ENCODE assay signal across 20 mouse cellular contexts in genomic region chr3:86123251-86123746, GRCm38 (mm10). TPM values are rescaled to one million over a fixed set of nuclear protein-coding genes. Genes with fewer than 3 reads are reported as not detected.
DNase-seq lines count a peak whose midpoint lies in the region; ATAC-seq and TF ChIP-seq lines count a peak whose summit lies in the region.
"Had no signal": no experiment of that assay in that cellular context is flagged by ENCODE, and none has a peak within 500 bp of the region (broad histone marks: within the 10 kb centered on the region; RNA-seq: fewer than 3 reads in every experiment).

No protein-coding gene starts in this region.

- DNase-seq in heart, adult 11 months, result peak; percentile 56
- no peak for DNase-seq in heart, postnatal 36 days
- DNase-seq in midbrain, embryonic 10.5 days (ENCODE audit: low spot score), result no peak
- no peak for DNase-seq in left cerebral cortex, postnatal 36 days (ENCODE audit: low spot score in 2 of 2)
- DNase-seq in retina, postnatal 1 day, result no peak
- DNase-seq: adrenal gland, postnatal 14 days; B cell, adult 2 months; cerebellum, adult 2 months; cerebellum, postnatal 10 days; forebrain, postnatal 0 days; gastrocnemius, postnatal 14 days; heart, postnatal 4 days had no signal

- H3K4me3 ChIP-seq in bone marrow, adult 2 months (replicated peaks; ENCODE audit: control insufficient read depth, low read depth, low read length), result no peak overlapping the region
- no peak overlapping the region for H3K4me3 ChIP-seq in liver, embryonic 15.5 days (replicated peaks)
- no peak overlapping the region for H3K4me3 ChIP-seq in midbrain, embryonic 10.5 days
- H3K4me3 ChIP-seq: embryonic facial prominence, embryonic 10.5 days; forebrain, embryonic 13.5 days; heart, embryonic 13.5 days; hindbrain, embryonic 12.5 days had no signal

- H3K36me3 ChIP-seq in liver, embryonic 15.5 days (replicated peaks), result peaks cover 20% of the 10 kb centered on the region
- H3K36me3 ChIP-seq in midbrain, embryonic 10.5 days, result peaks cover 11% of the 10 kb centered on the region; the same call in 1 of the 2 replicates
- H3K36me3 ChIP-seq: hindbrain, embryonic 12.5 days had no signal

- ATAC-seq in liver, embryonic 15.5 days (ENCODE audit: insufficient read depth), result 0 out of 2 replicates have a peak, but pooled peaks have one; percentile 25
- ATAC-seq: CD4-positive, CD25-positive, alpha-beta regulatory T cell, adult 4 months; forebrain, embryonic 13.5 days; forebrain, postnatal 0 days; hindbrain, embryonic 16.5 days had no signal

- intact Hi-C loops in heart, postnatal 36 days (cut with DNase I), result no loop called here
- intact Hi-C loops in left cerebral cortex, postnatal 36 days (cut with DNase I), result loop anchor here (10.0 kb wide), 1 partner anchor 198 kb away; no protein-coding TSS in a partner anchor

- no peak overlapping the region for H3K4me2 ChIP-seq in liver, embryonic 15.5 days
- H3K4me2 ChIP-seq: forebrain, embryonic 13.5 days; heart, embryonic 13.5 days; hindbrain, embryonic 12.5 days had no signal

- WGBS in bone marrow, adult 2 months, result 83% methylated on average over 8 of the region's 8 CpGs
- WGBS in liver, embryonic 15.5 days (ENCODE audit: insufficient replicate concordance), result 68% methylated on average over 8 of the region's 8 CpGs
- 92% methylated on average over 8 of the region's 8 CpGs for WGBS in midbrain, embryonic 10.5 days

- H3K27me3 ChIP-seq in liver, embryonic 15.5 days, result no peaks in the 10 kb centered on the region
- no peaks in the 10 kb centered on the region for H3K27me3 ChIP-seq in midbrain, embryonic 10.5 days (ENCODE audit: low read depth, poor library complexity, severe bottlenecking)
- H3K27me3 ChIP-seq: forebrain, embryonic 13.5 days; heart, embryonic 13.5 days; hindbrain, embryonic 12.5 days had no signal

- no peaks in the 10 kb centered on the region for H3K4me1 ChIP-seq in bone marrow, adult 2 months (ENCODE audit: control insufficient read depth, insufficient read depth, low read length)
- H3K4me1 ChIP-seq in liver, embryonic 15.5 days (replicated peaks), result no peaks in the 10 kb centered on the region
- peaks cover 6% of the 10 kb centered on the region for H3K4me1 ChIP-seq in midbrain, embryonic 10.5 days
- H3K4me1 ChIP-seq: forebrain, embryonic 13.5 days; heart, embryonic 13.5 days; hindbrain, embryonic 12.5 days had no signal

- no peaks in the 10 kb centered on the region for H3K9me3 ChIP-seq in liver, embryonic 15.5 days (replicated peaks)
- H3K9me3 ChIP-seq in midbrain, embryonic 10.5 days (replicated peaks), result no peaks in the 10 kb centered on the region
- H3K9me3 ChIP-seq: embryonic facial prominence, embryonic 10.5 days; forebrain, embryonic 13.5 days; heart, embryonic 13.5 days; hindbrain, embryonic 12.5 days had no signal

- no peak overlapping the region for H3K27ac ChIP-seq in bone marrow, adult 2 months (ENCODE audit: control insufficient read depth, insufficient read depth, low read depth, low read length, poor library complexity)
- H3K27ac ChIP-seq in liver, embryonic 15.5 days (replicated peaks), result no peak overlapping the region
- no peak overlapping the region for H3K27ac ChIP-seq in midbrain, embryonic 10.5 days (replicated peaks)
- H3K27ac ChIP-seq: embryonic facial prominence, embryonic 10.5 days; forebrain, embryonic 13.5 days; heart, embryonic 13.5 days; hindbrain, embryonic 12.5 days had no signal

- 0 out of 2 replicates have a peak, but pooled peaks have one; percentile 4 for TF ChIP-seq CTCF in bone marrow, adult 2 months (IDR thresholded peaks at IDR 0.05; ENCODE audit: control insufficient read depth, insufficient read depth, low read length)

- TF ChIP-seq POLR2A in bone marrow, adult 2 months (IDR thresholded peaks at IDR 0.05; ENCODE audit: borderline replicate concordance, control insufficient read depth, low read depth, low read length), result no peak

- H3K9ac ChIP-seq in liver, embryonic 15.5 days, result no peak overlapping the region
- H3K9ac ChIP-seq: forebrain, embryonic 13.5 days; forebrain, postnatal 0 days; heart, embryonic 13.5 days; hindbrain, embryonic 12.5 days had no signal

RNA-seq across cellular contexts. Expression of gene Rps3a1, which starts 19.2 kb away (rescaled TPM):
- total RNA-seq in heart, postnatal 36 days (2021), result 100 to 1,000 TPM; 469 to 491 TPM
- polyA plus RNA-seq in bone marrow, adult 2 months (2011; ENCODE audit: insufficient read depth, insufficient read length, low replicate concordance, missing spikeins), result 1,120 and 1,318 TPM in 2 replicates
- 585 and 685 TPM in 2 replicates for polyA plus RNA-seq in liver, embryonic 15.5 days (2015; fragmentation: Nextera tagmentation; extraction: Ambion mirVana)
- 943 and 1,130 TPM in 2 replicates for polyA plus RNA-seq in midbrain, embryonic 10.5 days (2016; fragmentation: Nextera tagmentation; extraction: Ambion mirVana)
- 100 to 1,000 TPM; 339 to 380 TPM for total RNA-seq in left cerebral cortex, postnatal 36 days (2021)
